Mouse (Mus musculus) cerebellum, postnatal 4 days (tissue): Measurements from ENCODE around the gene Hrk.

Experiments
- DNase-seq, 2 experiments: peaks; one replicate each; pipeline ENCODE4 v3.0.0; 2022; ENCODE audit warnings: low spot score in 2 of 2, mixed read lengths in 1 of 2

The Hrk gene

DNA sequence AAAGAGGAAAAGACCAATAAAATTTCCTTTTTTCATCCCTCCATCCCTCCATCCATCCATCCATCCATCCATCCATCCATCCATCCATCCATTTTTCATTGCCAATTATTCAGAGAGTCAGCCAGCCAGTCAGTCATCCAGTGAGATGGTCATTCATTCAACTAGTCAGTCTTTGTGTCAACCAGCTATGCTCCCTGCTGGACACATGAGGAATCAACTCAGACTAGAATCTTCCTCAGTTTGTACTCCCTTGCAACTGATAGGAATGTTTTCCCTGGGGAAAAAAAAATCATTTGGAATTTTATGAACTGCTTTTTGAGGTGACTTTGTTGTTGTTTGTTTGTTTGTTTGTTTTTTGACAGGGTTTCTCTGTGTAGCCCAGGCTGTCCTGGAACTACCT lies 1.0 kb downstream of the Hrk start:
- no peak for DNase-seq

DNA sequence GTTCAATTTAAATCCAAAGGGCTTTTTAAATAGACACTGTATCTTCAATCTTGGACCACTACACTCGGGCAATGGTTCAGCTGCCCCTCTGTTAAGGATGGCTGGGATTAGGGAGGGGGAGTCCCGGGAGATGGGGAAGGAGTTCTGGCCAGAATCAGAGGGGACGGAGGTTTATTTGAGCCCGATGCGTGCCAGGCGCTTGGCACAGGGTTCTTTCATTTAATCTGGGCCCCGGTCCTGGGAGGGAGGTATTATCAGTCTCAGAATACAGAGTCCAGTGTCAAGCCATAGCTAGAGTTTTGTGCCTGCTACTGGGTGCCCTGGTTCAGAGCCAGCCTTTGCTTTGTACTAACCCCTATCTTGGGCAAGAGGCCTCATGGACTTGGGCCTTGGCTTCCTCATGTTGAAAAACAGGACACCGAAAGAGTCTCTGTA lies 3.1 kb downstream of the Hrk start:
- no peak for DNase-seq

DNA sequence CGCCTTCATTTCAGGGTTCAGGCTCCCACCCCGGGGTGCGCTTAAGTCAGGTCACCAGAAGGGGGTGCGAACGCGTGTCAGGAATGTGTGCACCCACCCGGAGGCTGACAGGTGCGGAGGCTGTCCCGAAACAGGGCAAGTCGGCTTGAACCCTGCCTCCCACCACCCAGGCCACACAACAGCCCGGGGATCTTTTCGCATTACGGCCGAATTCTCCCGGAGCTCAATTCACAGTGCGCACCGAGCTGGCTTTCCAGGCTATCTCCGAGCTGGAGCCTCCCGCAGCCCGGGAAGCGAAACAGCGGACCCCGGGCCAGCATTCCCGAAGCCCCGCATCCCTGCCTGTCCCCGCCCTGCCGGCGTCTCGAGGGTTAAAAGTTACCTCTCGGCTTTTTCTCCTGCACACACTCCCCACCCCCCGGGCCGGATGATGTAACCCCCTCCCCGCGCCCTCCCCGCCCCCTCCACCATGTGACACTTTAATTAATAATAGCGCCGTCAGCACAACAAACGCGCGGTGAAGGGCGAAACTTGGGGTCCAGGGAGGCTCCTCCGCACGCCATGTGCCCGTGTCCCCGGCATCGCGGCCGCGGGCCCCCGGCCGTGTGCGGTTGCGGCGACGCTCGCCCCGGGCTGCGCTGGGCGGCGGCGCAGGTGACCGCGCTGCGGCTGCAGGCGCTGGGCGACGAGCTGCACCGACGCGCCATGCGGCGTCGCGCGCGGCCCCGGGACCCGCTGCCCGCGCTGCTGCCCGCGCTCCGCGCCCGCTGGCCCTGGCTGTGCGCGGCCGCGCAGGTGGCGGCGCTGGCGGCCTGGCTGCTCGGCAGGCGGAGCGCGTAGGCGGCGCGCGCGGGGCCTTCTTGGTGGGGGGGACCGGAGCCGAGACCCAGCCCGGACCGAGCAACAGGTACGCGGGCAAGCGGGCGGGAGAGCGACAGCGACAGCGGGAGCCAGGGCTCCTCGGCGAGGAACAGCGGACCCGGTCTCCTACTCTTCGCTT lies 5.1 kb downstream of the Hrk start:
- peak in 1 of 2 experiments; percentile 34 for DNase-seq

DNA sequence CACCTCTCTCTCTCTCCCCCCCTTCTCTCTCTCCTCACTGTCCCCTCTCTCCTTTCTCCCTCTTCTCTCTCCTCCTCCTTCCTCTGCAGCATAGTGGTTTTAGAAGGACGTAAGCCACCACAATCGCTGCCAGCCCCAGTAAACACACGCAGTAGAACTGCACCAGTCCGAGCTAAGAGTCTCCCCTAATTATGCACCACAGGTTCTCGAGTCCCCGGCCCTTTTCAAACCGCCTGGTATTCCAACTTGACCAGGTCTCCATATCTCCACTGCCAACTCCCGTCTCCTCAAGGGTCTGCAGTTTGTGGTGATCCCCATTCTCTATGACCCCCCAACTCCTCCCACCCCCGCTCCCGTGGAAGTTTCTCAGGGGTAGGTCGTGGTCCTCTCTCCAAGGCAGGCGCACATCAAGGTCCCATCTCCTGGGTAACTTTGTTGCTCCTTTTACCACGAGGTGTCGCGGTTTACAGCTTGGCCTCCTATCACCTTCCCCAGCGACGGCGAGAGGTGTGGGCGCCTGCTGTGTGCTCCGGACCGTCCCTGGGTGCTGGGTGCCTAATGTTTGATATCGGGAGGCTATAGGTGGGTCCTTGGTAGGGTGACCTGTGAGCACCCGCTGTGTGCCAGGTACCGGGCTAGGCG lies 6.6 kb downstream of the Hrk start:
- no peak for DNase-seq

DNA sequence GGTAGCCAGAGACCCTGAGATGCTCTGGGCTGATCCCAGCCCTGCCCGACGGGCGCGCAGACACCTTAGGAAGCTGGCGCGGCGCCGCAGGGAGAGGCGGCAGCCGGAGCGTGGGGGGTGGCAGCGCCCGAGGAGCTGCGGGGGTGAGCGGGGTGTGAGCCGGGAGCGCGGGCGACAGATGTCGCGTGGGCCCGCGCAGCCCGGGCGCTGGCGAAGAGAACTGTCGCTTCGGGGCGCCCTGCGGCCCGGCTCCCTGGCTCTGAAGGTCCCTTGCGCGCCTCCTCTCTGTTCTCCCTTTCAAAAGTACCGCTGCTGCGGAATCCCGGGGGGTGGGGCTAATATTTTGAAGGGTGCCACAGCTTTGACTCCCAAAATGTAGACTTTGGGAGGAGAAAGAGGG lies 7.2 kb downstream of the Hrk start:
- no peak for DNase-seq

DNA sequence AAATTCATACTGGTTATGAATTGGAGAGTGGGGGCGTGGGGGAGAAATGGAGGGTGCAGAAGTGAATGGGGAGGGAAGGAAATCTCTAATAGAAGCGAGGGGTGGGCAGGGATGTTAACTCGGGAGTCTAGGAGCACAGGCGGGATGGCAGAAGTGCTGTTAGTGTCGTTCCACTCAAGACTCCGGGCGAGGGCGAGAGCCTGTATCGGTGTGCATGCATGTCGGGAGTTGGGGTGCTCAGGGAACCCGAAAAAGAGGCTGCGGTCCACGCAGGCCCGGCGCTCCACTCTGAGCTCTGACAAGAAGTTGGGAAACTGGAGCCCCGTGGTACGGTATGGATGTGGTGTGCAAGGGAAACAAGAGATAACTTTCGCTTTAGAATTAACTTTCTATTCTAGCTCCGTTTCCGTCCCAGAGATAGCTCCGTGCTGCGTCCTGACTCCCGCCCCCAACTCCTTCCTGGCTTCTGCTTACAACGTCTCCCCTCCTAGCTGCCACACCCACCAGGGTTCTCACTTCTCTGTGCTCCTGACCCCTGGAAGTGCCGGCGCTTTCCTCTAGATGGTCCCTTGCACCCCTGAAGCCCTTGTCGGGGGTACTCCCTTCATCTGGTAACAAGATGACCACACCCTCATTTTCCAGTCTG lies 7.8 kb downstream of the Hrk start:
- no peak for DNase-seq

DNA sequence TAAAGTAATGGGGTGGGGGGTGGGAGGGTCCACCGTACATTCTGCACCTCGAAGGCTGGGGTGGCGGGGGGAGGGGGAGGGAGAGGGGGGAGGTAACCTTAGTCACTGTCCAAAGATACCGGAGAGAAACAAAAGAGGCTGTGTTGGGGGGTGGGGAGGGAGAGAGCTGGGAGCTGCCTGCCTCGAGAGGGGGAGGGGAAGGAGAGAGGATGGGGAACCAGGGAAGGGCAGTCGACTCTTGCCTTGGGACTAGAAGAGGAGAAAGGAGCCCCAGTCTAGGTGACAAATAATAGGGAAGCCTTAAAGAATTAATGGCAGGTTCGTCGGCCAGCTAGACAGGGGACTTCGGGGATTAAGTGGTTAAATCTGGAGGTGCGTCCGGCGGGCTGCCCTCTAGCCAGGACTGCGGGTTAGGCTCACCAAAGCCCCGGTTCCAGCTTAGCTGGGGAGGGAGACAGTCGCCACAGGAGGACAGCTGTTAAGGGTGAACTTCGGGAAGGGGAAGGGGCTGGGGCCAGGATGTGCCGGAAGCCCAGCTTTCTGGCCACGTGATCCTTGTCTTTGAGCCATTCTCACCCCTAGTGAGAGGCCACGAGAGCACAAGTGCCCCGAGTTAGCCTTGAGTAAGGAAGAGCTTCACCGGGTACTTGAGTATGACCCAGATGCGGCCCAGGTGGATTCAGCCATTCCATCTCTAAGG lies 10.0 kb downstream of the Hrk start:
- no peak for DNase-seq

DNA sequence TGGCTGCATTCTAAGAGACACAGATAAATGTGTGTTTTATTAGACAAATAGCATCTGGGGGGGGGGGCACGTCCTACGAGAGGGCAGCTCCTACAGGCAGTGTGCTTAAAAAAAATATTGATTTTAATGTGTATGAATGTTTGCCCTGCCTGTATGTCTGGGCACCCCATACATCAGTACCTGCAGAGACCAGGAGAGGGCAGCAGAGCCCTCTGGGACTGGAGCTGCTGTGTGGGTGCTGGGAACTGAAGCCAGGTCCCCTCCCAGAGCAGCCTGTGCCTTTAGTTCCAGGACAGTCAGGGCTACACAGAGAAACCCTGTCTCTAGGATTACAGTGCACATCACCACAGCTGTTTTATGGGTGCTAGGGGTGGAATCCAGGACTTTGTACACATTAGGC lies 10.7 kb downstream of the Hrk start:
- no peak for DNase-seq

DNA sequence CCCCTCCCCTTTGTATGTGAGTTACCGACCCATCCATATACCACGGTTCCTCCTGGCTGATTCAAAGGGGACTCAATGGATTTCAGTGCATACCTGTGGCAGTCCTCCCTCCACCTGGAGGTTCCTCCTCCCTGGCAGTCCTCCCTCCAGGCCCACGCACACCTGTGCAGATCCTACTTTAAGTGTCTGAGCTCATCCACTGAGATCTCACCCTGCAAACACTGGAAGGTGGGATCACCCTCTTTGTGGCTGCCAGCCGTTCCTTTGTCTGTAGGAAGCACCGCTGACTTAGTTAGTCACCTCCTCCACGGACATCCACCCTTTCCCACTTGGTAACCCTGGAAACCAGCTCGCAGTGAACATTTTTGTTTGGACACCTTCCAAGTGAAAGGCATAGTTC lies 13.2 kb downstream of the Hrk start:
- no peak for DNase-seq

DNA sequence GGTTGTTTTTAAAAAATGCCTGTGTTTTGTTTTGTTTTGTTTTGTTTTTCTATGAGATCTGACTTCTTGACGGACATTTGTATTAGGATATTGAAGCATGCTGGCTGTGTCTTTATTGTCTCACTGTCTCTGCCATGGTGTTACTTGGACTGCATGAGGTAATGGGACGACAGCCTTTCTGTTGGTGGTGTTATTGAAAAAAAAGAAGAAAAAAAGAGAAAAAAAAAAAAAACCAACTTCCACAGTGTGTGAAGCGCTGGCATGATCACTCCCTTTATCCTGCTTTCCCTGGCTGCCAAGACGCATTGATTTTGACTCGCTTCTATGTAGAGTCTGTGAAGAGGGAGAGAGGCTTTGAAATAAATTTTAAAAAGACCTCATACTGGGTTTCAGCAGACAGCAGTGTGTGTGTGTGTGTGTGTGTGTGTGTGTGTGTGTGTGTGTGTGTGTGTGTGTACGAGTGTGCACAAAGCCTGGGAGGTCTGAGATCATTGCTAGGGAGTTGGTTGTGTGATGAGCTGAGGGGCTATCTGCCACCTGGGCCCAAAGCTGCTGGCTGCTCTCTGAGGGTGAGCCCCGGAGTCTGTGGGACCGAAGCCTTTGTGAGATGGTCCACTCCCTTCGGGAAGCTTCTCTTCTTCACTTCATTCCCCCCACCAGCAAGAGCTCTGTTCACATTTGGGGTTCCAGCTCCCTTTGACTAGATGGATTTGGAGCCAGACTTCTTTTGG lies 22.6 kb downstream of the Hrk start:
- no peak for DNase-seq

DNA sequence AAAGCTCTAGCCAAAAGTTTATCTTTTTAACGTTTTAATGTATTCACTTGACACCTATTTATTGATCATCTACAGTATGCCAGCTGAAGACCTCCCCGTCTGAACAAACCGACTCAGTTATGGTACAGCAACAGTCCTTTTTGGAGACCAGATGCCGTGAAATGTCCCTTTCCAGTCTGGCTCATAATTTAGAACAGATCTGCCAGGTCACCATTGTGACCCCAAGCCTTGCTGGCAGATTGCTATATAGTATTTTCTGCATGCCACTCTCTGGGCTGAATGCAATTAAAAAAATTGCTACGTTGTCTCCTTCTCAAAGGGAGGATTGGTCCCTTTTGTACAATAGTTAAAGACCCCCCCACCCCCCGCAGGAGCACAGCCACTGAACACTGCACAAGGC lies 23.9 kb downstream of the Hrk start:
- no peak for DNase-seq

DNA sequence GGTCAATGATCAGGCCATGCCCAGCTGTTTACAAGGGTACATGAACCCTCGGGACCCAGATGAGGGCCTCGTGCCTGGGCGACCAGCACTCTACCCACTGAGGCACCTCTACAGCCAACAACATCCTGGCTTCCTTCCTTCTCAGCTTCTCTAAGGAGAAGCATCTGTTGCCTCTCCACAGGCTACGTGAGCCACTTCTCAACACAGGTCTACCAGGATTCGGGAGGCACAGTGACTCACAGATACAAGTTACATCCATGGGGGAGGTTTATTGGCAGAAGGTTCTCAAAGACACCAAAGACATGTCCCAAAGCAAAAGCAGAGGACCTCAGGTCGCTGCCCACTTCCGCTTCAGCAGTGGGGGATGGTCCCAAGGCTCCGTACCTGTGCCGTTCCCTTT lies 26.0 kb downstream of the Hrk start:
- no peak for DNase-seq

DNA sequence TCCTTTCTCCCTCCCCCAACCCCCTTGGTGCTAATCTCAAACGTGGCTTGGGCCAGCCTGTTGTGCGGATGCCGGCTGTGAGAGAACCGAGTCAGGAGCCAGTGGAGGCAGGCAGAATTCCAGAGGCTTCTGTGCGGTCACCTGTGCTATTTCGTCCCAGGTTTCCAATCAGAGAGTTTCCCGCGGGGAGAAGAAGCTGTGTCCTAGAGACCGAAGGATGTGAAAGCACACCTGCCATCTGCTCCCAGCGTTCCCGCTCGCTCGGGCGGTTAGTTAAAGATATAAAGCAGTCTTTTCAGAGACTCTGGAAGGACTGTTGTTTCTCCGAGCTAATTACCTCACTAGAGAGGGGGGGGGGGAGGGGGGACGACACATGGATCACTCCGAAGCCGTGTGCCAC lies 27.8 kb downstream of the Hrk start:
- DNase-seq: no peak

DNA sequence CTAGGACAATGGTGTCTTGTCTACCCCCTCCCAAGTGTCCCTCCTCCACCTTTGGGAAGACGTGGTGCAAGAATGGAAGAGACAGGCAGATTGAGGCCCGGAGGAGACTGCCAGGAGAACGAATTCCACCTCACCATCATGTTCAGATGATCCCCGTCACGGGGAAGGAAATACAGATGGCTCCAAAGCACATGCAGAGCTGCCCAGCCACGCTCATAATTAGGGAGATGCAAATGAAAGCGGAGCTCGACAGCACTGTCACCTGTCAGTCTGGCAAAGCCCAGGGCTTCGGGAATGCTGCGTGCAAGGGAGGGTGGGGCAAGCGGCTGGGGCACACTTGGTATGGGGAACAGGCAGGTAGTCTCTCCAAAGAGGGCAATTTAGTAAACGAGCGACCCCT lies 33.0 kb downstream of the Hrk start:
- DNase-seq: no peak

DNA sequence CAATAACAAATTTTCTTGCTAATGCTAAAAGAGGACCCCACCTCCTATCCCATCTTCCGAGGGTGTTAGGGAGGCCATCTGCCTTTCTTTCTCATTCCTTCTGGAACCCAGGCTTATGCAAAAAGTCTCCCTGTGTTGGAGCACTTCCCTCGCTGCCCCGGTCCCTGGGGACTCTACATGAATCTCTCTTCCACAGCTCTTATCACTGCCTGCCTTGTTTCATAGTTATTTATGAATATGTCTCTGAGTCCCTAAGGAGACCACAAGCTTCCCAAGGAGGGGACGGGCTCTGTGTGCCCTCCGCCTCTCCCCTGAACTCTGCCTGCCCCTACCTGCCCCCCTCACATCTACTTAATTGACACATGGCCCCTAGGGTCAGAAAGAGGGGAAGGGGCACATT lies 35.2 kb downstream of the Hrk start:
- no peak for DNase-seq

DNA sequence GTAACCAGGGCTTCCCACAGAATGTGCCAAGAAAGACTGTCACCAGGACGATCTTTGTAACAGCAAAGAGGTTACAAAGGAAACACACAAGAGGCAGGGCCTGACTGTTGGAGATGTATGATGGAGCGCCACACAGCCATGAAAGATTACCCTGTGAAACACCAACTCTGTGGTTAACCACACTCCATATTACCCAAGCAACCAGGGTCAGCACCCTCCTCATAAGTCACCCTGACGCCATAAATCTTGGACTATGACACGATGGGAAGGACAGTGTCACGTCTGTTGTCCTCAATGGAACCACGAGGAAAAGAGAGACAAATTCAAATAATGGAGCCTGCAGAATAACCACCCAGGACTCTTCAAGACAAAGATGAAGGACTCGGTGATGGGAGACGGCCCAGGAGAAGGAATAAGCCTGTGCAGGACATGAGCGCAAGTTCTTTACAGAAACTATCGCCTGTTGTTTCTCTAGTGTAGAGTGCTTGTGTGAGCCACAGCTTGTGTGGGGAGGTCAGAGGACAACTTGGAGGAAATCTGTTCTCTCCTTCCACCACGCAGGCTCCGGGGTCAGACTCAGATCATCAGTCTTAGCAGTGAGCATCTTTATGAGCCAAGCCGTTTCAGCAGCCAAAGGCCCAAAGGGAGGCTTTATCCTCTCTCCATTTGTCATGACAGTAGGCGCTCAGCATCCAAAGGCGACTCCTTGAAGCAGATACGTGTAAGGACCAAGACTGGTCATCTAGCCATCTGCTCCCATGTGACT lies 40.4 kb downstream of the Hrk start:
- no peak for DNase-seq

DNA sequence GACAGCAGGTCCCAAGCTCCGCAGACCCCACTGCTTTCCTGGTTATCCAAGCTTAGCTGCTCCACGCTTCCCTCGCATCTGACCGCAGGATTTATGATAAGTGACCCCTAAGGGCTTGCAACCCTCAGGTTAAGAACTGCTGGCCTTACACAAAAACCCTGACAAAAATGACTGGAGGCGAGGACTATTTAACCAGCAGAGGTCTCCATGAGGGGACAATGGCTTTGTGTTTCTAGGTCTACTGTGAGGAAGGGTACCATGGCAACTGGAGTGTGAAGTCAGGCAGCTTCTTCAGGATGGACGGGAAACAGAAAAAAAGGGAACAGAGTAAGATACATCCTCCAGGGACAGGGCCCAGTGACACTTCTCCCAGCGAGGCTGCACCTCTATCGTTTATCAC lies 41.4 kb downstream of the Hrk start:
- DNase-seq: no peak

DNA sequence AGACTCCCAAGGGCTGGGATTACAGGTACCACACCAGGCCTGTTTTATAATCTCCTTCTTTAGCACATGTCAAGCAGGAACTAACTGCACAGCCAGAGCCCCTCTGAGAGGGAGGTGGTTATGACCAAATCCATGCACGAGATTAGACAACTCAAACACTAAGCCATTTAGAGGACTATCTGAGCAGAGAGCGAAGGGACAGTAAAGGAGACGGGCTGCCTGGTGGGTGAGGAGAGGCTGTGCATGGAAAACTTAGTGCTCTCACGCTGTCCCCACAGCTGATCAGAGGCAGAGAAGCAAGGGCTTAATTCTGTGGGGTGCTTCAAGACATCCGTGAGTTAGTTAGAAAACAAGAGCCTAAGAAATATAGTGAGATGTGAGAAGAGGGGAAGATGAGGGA lies 49.6 kb downstream of the Hrk start:
- no peak for DNase-seq

DNA sequence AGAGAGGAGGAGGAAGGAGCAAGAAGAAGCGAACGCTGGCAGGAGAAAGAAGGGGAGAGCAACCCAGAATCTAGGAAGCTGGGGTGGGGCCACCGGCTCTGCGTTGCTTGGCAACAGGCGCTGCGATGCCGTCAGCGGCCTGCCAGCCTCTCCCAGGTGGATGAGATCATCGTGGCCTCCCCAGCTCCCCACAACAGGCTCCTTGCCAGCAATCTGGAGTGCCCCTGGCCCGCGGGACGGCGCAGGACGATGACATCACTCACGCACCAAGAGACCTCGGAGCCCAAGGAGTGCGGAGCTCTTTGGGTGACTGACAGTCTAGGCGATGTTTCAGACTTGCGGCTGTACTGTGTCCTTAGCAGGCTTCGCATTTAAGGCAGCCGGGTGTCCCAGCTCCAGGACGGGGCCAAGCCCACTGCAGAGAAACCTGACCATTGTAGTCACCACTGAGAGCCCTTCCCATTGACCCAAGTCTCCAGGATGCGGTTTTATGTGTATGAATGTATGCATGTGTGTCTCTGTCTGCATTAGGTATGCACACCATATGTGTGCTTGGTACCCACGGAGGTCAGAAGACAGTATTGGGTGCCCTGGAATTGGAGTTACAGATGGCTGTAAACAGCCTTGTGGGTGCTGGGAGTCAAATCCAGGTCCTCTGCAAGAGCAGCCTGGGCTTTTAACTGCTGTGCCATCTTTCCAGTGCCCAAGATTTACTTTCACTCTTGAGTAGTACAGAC lies 50.1 kb downstream of the Hrk start:
- DNase-seq: peak; percentile 48 to 79

DNA sequence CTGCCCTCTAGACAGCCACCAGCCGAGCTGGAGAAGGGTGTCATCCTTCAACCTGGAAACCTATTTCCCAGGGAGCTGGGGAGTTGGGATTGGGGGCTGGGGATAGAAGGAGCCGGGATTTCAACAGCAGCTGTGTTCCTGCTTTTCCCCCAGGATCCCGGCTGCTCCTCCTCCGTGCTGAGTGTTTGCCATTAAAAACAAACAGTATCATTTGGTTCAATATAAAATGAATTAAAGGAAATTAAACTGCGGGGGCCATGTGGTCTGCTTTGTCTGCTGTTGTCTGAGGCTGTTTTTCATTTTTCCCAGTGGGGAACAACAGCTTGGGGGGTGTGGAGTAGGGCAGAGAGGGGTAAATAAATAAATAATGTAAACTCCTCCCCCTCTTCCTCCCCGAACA lies 53.0 kb downstream of the Hrk start:
- no peak for DNase-seq
